Mouse (Mus musculus) heart, adult 11 months (tissue): Measurements from ENCODE around the gene Gm49361.
A peak's percentile ranks its signal among the peaks of the same experiment; 100 is the strongest.

Experiments
- DNase-seq: peaks from one replicate; pipeline ENCODE4 v3.0.0; 2022

The Gm49361 gene

DNA sequence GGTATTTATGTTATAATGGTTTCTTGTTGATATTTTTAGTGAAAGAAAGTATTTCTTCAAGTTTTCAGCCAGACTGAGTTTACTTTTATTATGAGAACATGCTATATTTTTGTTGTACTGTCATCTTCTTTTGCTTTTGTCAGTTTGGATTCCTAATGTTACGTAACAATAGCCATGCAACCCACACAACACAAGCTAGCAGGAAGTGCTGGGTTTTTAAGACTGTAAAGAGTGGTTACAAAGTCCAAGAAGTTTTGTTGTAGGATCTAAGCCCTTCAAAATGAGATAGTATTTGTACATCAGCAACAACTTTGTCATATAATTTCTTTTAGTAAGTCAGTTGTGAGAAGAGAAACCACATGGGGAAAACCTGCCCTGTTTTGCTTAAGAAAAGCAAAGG, 128.2 kb downstream of the Gm49361 start:
- DNase-seq, result no peak

DNA sequence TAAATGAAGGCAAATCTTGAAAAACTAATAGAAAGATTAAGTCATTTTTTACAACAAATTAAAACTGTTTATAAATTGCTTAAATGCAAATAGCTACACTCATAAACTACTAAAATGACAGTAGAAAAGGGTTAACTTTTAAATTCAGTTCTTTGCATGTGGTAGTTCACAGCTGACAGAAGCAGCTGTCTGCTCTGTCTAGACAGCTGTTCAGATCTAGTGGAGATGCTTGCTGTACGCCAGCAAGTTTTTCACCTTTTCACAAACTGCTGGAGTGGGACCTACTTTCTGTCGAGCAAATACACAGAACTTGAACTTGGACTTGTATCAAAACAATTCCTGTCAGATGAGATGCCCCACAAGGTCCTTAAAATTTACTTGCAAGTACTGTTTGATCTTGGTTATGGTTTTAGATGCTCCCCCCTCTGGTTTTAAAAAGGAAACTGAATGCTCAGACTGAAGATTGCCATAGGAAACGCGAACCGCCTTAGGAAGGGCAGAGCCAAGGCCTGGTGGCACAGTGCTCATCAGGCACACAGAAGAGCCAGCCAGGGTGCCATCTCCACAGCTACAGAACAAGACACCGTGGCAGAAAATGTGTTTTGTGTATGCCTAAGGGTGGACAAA, 129.5 kb downstream of the Gm49361 start:
- DNase-seq, result no peak

DNA sequence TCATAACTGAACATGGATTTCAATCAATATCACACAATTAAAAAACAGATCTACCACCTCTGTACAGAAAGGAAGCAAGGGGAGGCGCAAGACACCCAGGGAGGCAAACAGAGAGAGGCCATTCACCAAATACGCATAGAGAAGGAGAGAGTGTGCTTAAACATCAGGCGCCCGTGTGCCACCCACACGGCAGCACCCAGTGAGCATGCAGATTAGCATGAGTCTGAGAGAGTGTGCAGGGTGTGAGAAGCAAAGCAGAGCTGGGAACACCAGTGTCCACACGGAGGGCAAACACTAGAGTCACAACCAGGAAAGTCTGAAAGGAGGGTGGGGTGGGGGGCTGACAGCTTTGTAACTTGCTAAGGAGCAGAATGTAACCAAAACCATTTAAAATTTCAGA, 130.1 kb downstream of the Gm49361 start:
- no peak for DNase-seq

DNA sequence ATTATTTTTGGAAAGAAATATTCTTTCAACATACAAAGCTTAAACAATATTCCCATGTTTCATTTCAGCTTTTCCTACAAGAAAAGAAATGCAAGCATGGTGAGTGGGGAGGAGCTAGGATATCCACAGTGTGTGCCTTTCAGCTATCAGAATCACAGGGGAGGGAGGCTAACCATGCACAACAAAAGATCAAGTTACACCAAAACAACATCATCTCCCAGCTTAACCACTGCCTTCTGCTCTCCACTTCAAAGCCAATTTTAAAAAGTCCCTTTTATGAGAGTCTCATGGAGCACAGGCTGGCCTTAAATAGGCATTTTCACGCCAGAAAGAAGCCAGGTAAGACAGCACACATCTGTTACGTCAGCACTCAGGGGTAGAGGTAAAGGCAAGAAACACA, 134.9 kb downstream of the Gm49361 start:
- no peak for DNase-seq

DNA sequence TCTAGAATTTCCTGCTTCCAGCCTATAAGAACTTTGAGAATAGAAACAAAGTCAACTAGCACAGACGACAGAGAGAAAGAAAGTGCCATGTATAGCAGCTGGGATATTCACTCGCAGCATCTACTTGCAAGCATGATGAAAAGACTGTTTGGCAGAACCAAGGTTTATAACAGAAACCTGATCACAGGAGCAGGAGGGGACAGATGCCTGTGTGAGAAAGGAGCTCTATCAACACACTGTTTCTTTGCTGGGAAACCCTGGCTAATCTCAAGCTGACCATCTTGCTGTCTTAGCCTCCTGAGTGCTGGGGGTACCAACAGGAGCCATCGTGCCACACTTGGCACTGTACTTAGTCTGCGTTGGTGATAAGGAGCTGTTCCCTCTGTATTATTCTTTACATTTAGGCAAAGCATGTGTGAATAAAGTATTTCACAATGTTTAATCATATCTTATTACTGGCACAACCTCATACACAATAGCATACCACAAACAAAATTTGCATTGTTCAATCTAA, 136.0 kb downstream of the Gm49361 start:
- no peak for DNase-seq

DNA sequence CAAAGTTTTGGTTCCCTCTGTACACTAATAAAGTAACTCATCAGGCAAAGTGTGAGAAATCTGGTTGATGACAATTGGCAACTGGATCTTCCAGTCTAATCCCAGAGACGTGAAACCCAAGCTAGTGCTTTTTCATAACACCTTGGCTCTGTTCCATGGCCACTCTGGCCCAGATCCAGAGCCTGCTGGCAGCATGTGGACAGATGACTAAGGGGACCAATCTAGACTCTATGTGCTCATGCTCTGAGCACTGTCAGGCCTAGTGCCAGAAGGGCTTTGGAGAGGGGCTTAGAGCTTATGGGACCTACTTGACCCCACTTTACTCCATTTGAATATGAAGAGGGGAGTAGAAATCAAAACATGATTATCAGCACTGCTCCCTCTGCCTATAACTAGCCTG, 138.4 kb downstream of the Gm49361 start:
- peak; percentile 99 for DNase-seq

DNA sequence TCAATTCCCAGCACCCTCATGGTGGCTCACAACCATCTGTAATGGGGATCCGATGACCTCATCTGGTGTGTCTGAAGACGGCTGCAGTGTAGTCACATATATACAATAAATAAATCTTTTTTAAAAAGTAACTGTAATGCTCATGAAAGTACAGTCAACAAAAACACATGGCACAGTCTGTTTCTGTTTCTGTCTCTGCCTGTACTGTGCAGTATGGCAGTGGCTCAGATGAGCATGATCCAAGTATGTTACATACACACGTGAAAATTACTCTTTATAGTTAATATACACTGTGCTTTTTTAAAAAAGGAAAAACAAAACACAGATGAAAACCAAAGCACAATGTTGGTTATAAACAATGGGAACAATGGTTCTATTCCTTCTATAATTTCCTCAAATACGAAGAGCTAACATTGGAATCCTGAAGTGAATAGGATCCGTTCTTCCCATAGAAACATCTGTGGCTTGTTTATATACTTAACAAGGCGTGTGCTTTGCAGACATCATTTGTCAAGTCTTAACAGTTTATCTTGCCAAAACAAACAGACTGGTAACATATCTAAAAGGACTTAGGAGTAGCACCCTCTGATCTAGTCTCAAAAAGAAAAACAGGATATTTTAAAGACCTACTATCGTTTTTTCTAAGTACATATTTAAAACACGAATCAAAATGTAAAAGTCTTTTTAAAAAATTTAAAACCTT, 139.1 kb downstream of the Gm49361 start:
- no peak for DNase-seq

DNA sequence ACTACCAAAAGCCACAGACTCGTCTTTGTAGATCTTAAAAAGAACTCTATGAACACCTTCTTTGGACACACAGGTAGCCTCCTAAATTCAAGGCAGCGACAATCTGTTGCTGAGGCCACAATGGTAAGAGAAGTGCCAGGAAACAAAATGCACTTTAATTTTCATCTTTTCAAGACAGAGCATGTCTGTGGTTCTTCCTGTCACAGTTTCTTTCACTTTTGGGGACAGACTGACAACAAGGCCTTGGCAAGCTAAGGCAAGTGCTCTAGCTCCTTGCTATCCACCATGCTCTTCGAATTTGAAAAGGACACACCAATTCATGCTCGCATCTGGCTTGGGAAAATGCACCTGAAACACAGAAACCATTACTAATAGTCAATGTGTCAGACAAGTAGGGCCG, 152.6 kb downstream of the Gm49361 start:
- no peak for DNase-seq
